Mouse (Mus musculus) midbrain, embryonic 14.5 days (tissue): Measurements from ENCODE around the gene Mybl2. TPM values are rescaled to one million over a fixed set of nuclear protein-coding genes. Genes with fewer than 3 reads are reported as not detected.

Experiments used
- ATAC-seq: fragments of 200-750 bp; cut with Nextera tagmentation; 2 replicates; pipeline ENCODE4 v1.8.0; 2017; ENCODE audit warnings: moderate number of reproducible peaks, moderate library complexity; ENCODE audit not compliant: low FRiP score, low TSS enrichment
- DNase-seq: peaks from one replicate; pipeline ENCODE4 v3.0.0-alpha.2; 2015
- H3K27ac ChIP-seq: fragments of 300-500 bp; sonication (generic); replicated peaks from 2 replicates; pipeline ENCODE4 v1.5.1; 2014; ENCODE audit warnings: mild to moderate bottlenecking, low read depth, low read length, moderate library complexity
- H3K27me3 ChIP-seq: fragments of 300-500 bp; sonication (generic); 2 replicates; pipeline ENCODE4 v1.6.1; 2014; ENCODE audit warnings: low read length, control low read depth, mixed read lengths; ENCODE audit not compliant: control insufficient read depth, insufficient read depth
- H3K36me3 ChIP-seq: fragments of 300-500 bp; sonication (generic); 2 replicates; pipeline ENCODE4 v1.6.1; 2014; ENCODE audit warnings: low read length, control low read depth; ENCODE audit not compliant: control insufficient read depth, insufficient read depth
- H3K4me1 ChIP-seq: fragments of 300-500 bp; sonication (generic); 2 replicates; pipeline ENCODE4 v1.6.1; 2014; ENCODE audit warnings: mild to moderate bottlenecking, antibody characterized with exemption, low read length, control low read depth; ENCODE audit not compliant: control insufficient read depth, insufficient read depth
- H3K4me2 ChIP-seq: fragments of 300-500 bp; sonication (generic); 2 replicates; pipeline ENCODE4 v1.6.1; 2014; ENCODE audit warnings: mild to moderate bottlenecking, low read length, moderate library complexity
- H3K4me3 ChIP-seq: fragments of 300-500 bp; sonication (generic); replicated peaks from 2 replicates; pipeline ENCODE4 v1.5.1; 2014; ENCODE audit warnings: low read depth, low read length
- H3K9ac ChIP-seq: fragments of 300-500 bp; sonication (generic); replicated peaks from 2 replicates; pipeline ENCODE4 v1.6.1; 2014; ENCODE audit warnings: mild to moderate bottlenecking, low read length, moderate library complexity
- H3K9me3 ChIP-seq: fragments of 300-500 bp; sonication (generic); 2 replicates; pipeline ENCODE4 v1.6.1; 2016; ENCODE audit warnings: low read length, control low read depth, mixed read lengths; ENCODE audit not compliant: control insufficient read depth
- WGBS: fragments of 180-500 bp; shearing (Covaris S2); extraction: QIAGEN DNeasy Blood & Tissue Kit; methylation state at CpG from one replicate; pipeline ENCODE4 v1.1.7; 2014; 5-methylcytosine and 5-hydroxymethylcytosine counted together
- polyA plus RNA-seq: library from polyadenylated mRNA; unstranded; fragments of >200 nt; fragmentation: Nextera tagmentation; extraction: Ambion mirVana; gene quantifications from 2 replicates; pipeline ENCODE4 v1.2.1, GENCODE M21; 2014

Mybl2 gene
- polyA plus RNA-seq, 1 experiment from 2014 or later = 4.2 TPM

- no peak for ATAC-seq
- WGBS = 86% methylated on average over 10 of the region's 10 CpGs
- no peaks in the 10 kb centered on the region for H3K4me1 ChIP-seq
Observed at GRCm38 (mm10) chr2:163094909-163095308, 40.4 kb downstream of the Mybl2 start.

GRCm38 (mm10) chr2:163095784-163096183 is 41.3 kb downstream of the Mybl2 start:
- Histone ChIP-seq H3K27ac (no peak overlapping the region), H3K4me3 (no peak overlapping the region), H3K36me3 (no peaks in the 10 kb centered on the region), H3K9me3 (no peaks in the 10 kb centered on the region), H3K9ac (no peak overlapping the region), H3K4me2 (no peak overlapping the region), H3K4me1 (no peaks in the 10 kb centered on the region), H3K27me3 (no peaks in the 10 kb centered on the region)
- DNase-seq = no peak
- no peak for ATAC-seq
- 69% methylated on average over 3 of the region's 3 CpGs for WGBS

More at GRCm38 (mm10) chr2:163094909-163095308, 40.4 kb downstream of the Mybl2 start:
- Histone ChIP-seq H3K4me2 (no peak overlapping the region), H3K9me3 (no peaks in the 10 kb centered on the region), H3K4me3 (no peak overlapping the region), H3K27ac (no peak overlapping the region), H3K27me3 (no peaks in the 10 kb centered on the region), H3K36me3 (no peaks in the 10 kb centered on the region), H3K9ac (no peak overlapping the region)
- no peak for DNase-seq

GRCm38 (mm10) chr2:163099919-163100318 is 45.4 kb downstream of the Mybl2 start:
- no peaks in the 10 kb centered on the region for H3K9me3 ChIP-seq
- H3K4me1 ChIP-seq = peaks cover 6% of the 10 kb centered on the region; the same call in 1 of the 2 replicates
- H3K4me2 ChIP-seq = no peak overlapping the region
- H3K27me3 ChIP-seq = peaks cover 3% of the 10 kb centered on the region; the same call in 1 of the 2 replicates
- WGBS = 55% methylated on average over 8 of the region's 8 CpGs
- no peaks in the 10 kb centered on the region for H3K36me3 ChIP-seq
- no peak overlapping the region for H3K27ac ChIP-seq
- DNase-seq (no peak), ATAC-seq (no peak)
- H3K4me3 ChIP-seq = no peak overlapping the region
- no peak overlapping the region for H3K9ac ChIP-seq

GRCm38 (mm10) chr2:163100551-163100950 is 46.1 kb downstream of the Mybl2 start:
- Histone ChIP-seq H3K4me1 (peaks cover 6% of the 10 kb centered on the region; the same call in 1 of the 2 replicates), H3K27ac (no peak overlapping the region), H3K9ac (no peak overlapping the region), H3K9me3 (no peaks in the 10 kb centered on the region), H3K4me3 (no peak overlapping the region), H3K4me2 (no peak overlapping the region), H3K27me3 (peaks cover 3% of the 10 kb centered on the region; the same call in 1 of the 2 replicates), H3K36me3 (no peaks in the 10 kb centered on the region)
- 78% methylated on average over 5 of the region's 5 CpGs for WGBS
- no peak for DNase-seq
- no peak for ATAC-seq

GRCm38 (mm10) chr2:163101646-163102203 is 47.2 kb downstream of the Mybl2 start:
- Histone ChIP-seq H3K27ac (no peak overlapping the region), H3K27me3 (peaks cover 3% of the 10 kb centered on the region; the same call in 1 of the 2 replicates), H3K9me3 (no peaks in the 10 kb centered on the region), H3K4me2 (no peak overlapping the region), H3K4me3 (no peak overlapping the region), H3K36me3 (no peaks in the 10 kb centered on the region), H3K9ac (no peak overlapping the region), H3K4me1 (peaks cover 6% of the 10 kb centered on the region; the same call in 1 of the 2 replicates)
- ATAC-seq = peak; percentile 20; the same call in 1 of the 2 replicates
- 0% methylated on average over 10 of the region's 10 CpGs for WGBS
- DNase-seq = peak; percentile 88

GRCm38 (mm10) chr2:163102216-163102615 is 47.7 kb downstream of the Mybl2 start:
- no peak overlapping the region for H3K27ac ChIP-seq
- H3K27me3 ChIP-seq = peaks cover 3% of the 10 kb centered on the region; the same call in 1 of the 2 replicates
- H3K4me3 ChIP-seq = no peak overlapping the region
- ATAC-seq (peak; percentile 14; the same call in 1 of the 2 replicates), DNase-seq (no peak)
- no peaks in the 10 kb centered on the region for H3K9me3 ChIP-seq
- H3K4me2 ChIP-seq = no peak overlapping the region
- H3K4me1 ChIP-seq = peaks cover 6% of the 10 kb centered on the region; the same call in 1 of the 2 replicates
- H3K36me3 ChIP-seq = no peaks in the 10 kb centered on the region
- H3K9ac ChIP-seq = no peak overlapping the region
- 52% methylated on average over 7 of the region's 7 CpGs for WGBS

- no peak overlapping the region for H3K27ac ChIP-seq
- peaks cover 3% of the 10 kb centered on the region; the same call in 1 of the 2 replicates for H3K27me3 ChIP-seq
- H3K4me2 ChIP-seq = no peak overlapping the region
- DNase-seq = no peak
- WGBS = 60% methylated on average over 18 of the region's 18 CpGs
- no peak for ATAC-seq
- H3K9me3 ChIP-seq = no peaks in the 10 kb centered on the region
- no peak overlapping the region for H3K9ac ChIP-seq
- H3K4me3 ChIP-seq = no peak overlapping the region
- H3K36me3 ChIP-seq = no peaks in the 10 kb centered on the region
- peaks cover 7% of the 10 kb centered on the region; the same call in 1 of the 2 replicates for H3K4me1 ChIP-seq
Observed at GRCm38 (mm10) chr2:163102900-163103653, 48.6 kb downstream of the Mybl2 start.

- Histone ChIP-seq H3K27me3 (peaks cover 3% of the 10 kb centered on the region; the same call in 1 of the 2 replicates), H3K9ac (no peak overlapping the region), H3K36me3 (no peaks in the 10 kb centered on the region), H3K4me1 (peaks cover 10% of the 10 kb centered on the region; the same call in 1 of the 2 replicates), H3K4me2 (no peak overlapping the region), H3K4me3 (no peak overlapping the region), H3K27ac (no peak overlapping the region), H3K9me3 (no peaks in the 10 kb centered on the region)
- no peak for DNase-seq
- no peak for ATAC-seq
- 71% methylated on average over 13 of the region's 13 CpGs for WGBS
Observed at GRCm38 (mm10) chr2:163104086-163104770, 49.7 kb downstream of the Mybl2 start.
